Mouse (Mus musculus) T-cell, adult 66 days (primary cell): ENCODE measurements around the gene Gm15217. TPM values are rescaled to one million over a fixed set of nuclear protein-coding genes. Genes with fewer than 3 reads are reported as not detected.

Source experiments
- total RNA-seq, 2 experiments: library from RNA; stranded (reverse); gene quantifications; 3 replicates in 1 of 2; 4 replicates in 1 of 2; pipeline ENCODE4 v1.2.4; 2023

Gene Gm15217
- total RNA-seq, result not detected

DNA sequence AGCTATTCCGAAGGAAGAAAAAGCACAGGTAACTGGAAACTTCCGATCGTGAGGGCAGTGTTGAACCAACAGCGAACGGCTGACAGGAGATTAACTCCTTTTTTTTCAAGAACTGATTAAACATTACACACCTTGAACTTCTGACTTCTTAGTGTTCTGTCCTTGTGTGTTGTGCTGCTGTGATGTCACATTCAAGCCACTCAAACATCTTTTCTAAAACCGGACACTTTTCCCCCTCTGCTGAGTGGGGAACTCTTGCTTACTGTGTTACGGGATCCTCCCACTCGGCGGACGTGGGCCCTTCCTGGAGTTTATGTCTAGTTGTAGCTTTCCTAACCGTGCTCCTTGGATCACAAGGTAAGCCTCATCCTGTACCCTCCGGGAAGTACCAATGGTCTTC lies at the start of gene Gm15217:
Gene Gm15217 (plus strand): TSS at position 130 of the 400 bp plus-strand sequence.

DNA sequence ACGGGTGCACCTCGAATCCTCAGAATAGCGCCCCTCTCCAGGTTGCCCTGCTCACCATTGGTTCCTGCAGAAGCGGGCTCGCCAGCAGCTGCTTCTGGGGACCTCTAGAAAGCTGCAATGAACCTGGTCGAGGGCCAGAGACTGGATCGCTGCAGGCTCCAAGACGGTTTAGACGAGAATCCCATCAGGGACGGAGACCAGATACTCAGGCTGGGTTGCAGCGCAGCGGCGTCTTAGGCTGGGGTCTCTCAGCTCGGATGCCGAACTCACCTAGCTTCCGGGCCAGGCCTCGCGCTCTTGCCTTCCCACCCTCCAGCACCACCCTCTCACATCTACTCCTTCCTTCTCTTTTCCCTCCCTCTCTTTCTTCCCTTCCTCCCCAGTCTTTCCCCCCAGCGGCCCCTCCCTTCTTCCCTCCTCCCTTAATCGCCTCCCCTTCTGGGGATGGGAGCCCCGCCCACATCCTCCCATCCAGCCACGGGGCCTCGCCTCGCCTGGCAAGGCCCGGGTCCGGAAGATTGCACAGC lies 11.1 kb downstream of the Gm15217 start, which contains the start of gene Bmp4:
Gene Bmp4 (minus strand): TSS at position 421 of the 527 bp plus-strand sequence.

Other genes with a start within 250 kb of the Gm15217 start
- gene Bmp4, start 11.3 kb downstream of the Gm15217 start, total RNA-seq, result not detected